Mouse (Mus musculus): ENCODE data around the gene Cyp3a13. TPM values are rescaled to one million over a fixed set of nuclear protein-coding genes. Genes with fewer than 3 reads are reported as not detected.
"Not testable (repeated sequence)": the region's sequence is repeated elsewhere in the genome, so short reads cannot be mapped to it uniquely, and the experiment has no call there.

The Cyp3a13 gene
- not detected in 2 replicates for polyA plus RNA-seq (2015; fragmentation: Nextera tagmentation; extraction: Ambion mirVana)

DNA sequence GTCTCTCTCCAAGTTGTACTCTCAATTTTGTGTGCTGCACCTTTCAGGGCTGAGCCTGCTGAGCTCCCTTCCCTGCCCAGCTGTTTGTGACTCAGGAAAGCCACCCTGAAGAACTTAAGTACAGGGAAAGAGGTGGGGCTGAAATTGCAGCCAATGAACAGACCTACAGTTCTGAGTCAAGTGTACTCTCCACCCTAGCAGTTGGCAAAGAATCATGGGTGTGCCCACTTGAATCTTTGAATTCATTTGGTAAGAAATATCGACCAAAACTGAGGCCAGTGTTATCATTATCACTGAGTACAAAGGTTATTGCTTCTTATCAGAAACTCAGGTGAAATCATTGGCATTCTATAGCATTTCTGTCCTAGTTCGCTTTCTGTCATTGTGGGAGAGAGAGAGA is at the start of gene Cyp3a13:
Gene Cyp3a13 (minus strand): TSS at position 88 of the 400 bp plus-strand sequence.
- WGBS = 63% methylated on average over 2 of the region's 2 CpGs
- no peak within 1 kb of the TSS for H3K4me2 ChIP-seq
- no peaks in the 10 kb centered on the region for H3K36me3 ChIP-seq
- no peak within 1 kb of the TSS for H3K27ac ChIP-seq (replicated peaks)
- no peak within 1 kb of the TSS for H3K4me3 ChIP-seq
- no peaks in the 10 kb centered on the region for H3K27me3 ChIP-seq
- no peak for ATAC-seq (ENCODE audit: low FRiP score, low read depth)
- H3K9ac ChIP-seq = no peak within 1 kb of the TSS
- H3K9me3 ChIP-seq = no peaks in the 10 kb centered on the region
- H3K4me1 ChIP-seq (replicated peaks) = no peaks in the 10 kb centered on the region

DNA sequence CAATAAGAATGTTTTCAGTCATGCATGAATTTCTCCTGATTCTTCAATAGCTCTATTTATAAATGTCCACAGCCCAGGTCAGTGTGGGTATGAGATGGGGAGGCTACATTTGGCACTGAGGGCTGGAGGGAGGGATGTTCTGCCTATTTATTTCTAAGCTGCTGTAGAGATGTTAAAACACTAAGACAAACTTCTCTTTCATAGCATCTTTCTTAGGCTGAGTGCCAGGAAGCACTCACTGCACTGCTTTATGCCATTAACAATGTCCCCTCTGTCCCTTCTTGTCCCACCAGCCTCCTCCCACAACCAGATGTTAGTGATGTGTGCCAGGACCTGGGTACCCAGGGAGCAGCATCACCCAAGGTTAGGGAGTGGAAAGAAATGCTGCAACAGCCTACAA is 45.1 kb upstream of the Cyp3a13 start:
- no peak for ATAC-seq (ENCODE audit: low FRiP score, low read depth)
- Histone ChIP-seq H3K36me3 (no peaks in the 10 kb centered on the region), H3K9ac (no peak overlapping the region), H3K4me1 (replicated peaks) (no peaks in the 10 kb centered on the region), H3K4me3 (no peak overlapping the region), H3K27me3 (no peaks in the 10 kb centered on the region), H3K4me2 (no peak overlapping the region), H3K9me3 (no peaks in the 10 kb centered on the region), H3K27ac (replicated peaks) (no peak overlapping the region)

DNA sequence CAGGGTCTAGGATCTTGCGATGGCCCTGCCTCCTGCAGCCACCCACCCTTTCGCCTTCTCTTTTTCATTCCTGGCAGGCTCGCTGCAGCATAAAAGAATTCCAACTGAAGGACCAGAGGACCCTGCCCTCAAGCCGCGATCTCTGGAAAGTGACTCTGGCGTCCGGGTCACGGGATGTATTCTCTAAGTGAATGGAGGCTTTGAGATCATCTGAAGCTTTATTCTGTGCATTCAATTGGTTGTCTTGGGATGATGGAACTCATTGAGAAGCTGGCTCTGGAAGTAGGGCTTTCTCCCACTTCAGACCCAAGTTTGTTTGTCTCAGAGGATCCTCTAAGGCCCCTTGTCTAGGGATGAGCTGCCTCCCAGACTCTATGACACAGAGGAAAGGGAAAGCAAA is 41.5 kb upstream of the Cyp3a13 start, which contains the start of gene Gjc3:
Gene Gjc3 (minus strand): TSS at position 154 of the 400 bp plus-strand sequence.
- ATAC-seq (ENCODE audit: low FRiP score, low read depth) = no peak
- Histone ChIP-seq H3K9me3 (no peaks in the 10 kb centered on the region), H3K27ac (replicated peaks) (no peak within 1 kb of the TSS), H3K9ac (no peak within 1 kb of the TSS), H3K36me3 (no peaks in the 10 kb centered on the region), H3K4me1 (replicated peaks) (no peaks in the 10 kb centered on the region), H3K4me2 (no peak within 1 kb of the TSS), H3K27me3 (no peaks in the 10 kb centered on the region), H3K4me3 (no peak within 1 kb of the TSS)
- 32% methylated on average over 8 of the region's 8 CpGs for WGBS

DNA sequence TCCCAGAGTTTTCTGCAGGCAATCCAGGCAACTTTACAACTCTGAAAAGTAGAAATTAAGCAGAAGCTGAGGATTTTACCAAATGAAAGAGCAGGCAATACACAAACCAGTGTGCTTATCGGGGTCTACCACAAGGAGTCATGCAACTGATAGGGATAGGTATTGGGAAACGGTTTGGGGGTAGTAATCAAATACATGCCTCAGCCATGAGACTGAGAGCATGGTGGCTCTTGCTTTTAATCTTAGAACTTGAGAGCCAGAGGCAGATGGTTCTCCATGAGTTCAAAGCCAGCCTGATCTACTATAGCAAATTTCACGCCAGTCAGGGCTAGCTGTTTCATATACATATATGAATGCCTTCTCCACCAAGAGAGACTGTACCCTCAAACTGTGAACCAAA is 35.0 kb upstream of the Cyp3a13 start:
- H3K36me3 ChIP-seq = no peaks in the 10 kb centered on the region
- H3K4me2 ChIP-seq = no peak overlapping the region
- H3K27ac ChIP-seq (replicated peaks) = no peak overlapping the region
- H3K4me3 ChIP-seq = no peak overlapping the region
- H3K9me3 ChIP-seq = no peaks in the 10 kb centered on the region
- H3K9ac ChIP-seq = no peak overlapping the region
- no peaks in the 10 kb centered on the region for H3K27me3 ChIP-seq
- WGBS = 96% methylated on average over 3 of the region's 3 CpGs
- H3K4me1 ChIP-seq (replicated peaks) = no peaks in the 10 kb centered on the region
- no peak for ATAC-seq (ENCODE audit: low FRiP score, low read depth)

DNA sequence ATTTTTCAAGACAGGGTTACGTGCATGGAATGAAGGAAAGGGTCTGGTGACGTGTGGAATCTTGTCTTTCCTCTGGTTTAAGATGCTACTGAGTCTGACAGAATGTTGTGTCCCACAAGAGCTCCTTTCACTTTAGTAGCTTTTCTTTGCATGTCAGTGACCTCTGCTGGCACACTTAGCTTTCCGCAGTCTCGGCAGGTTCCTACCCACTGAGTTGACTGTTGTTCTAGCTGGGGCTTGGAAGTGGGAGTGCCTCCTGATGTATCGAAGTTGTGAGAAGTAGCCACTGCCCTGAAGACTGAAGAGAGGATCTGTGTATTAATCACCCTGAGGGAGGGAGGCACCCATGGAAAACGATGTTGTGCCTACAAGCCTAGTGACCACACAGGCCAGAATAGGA is 29.8 kb upstream of the Cyp3a13 start:
- Histone ChIP-seq H3K27me3 (no peaks in the 10 kb centered on the region), H3K9me3 (no peaks in the 10 kb centered on the region), H3K27ac (replicated peaks) (no peak overlapping the region), H3K4me1 (replicated peaks) (no peaks in the 10 kb centered on the region), H3K4me3 (no peak overlapping the region), H3K9ac (no peak overlapping the region), H3K4me2 (no peak overlapping the region), H3K36me3 (no peaks in the 10 kb centered on the region)
- 45% methylated on average over 6 of the region's 6 CpGs for WGBS
- no peak for ATAC-seq (ENCODE audit: low FRiP score, low read depth)

DNA sequence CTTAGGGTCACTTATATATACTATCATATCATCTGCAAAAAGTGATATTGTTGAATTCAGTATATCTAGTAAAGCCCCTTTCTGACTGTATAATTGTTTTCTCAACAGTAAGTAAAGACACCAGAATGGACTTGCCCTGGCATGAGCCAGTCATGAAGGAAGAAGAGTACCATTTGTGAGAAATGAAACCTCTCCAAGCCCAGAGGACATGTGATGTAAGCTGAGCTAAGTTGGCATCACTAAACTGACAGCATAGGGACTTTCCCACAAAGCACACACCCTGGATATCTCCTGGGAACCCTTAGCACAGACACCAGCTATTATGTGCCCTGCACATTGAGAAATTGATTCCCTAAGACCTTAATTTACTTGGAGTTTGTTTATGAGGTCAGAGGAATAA is 25.9 kb upstream of the Cyp3a13 start:
- Histone ChIP-seq H3K27me3 (no peaks in the 10 kb centered on the region), H3K9ac (no peak overlapping the region), H3K4me1 (replicated peaks) (no peaks in the 10 kb centered on the region), H3K27ac (replicated peaks) (no peak overlapping the region), H3K9me3 (no peaks in the 10 kb centered on the region), H3K4me2 (no peak overlapping the region), H3K4me3 (no peak overlapping the region), H3K36me3 (no peaks in the 10 kb centered on the region)
- no peak for ATAC-seq (ENCODE audit: low FRiP score, low read depth)

DNA sequence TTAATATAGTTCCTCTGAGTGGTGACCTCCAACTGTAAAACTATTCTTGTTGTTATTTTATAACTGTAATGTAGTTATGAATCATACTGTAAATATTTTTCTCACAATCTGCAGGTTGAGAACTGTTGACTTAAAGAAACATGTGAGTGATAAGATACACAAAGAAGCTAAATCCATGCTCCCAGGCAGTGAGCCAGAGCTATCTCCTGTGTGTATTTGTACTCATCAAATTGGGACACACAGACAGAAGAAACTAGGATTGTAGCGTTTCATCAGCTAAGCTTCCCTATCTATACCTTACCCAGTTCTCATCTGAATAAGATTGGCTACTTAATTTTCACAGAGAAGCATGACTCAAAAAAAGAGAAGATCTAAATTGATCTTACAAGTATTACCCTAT is 21.7 kb upstream of the Cyp3a13 start:
- no peak overlapping the region for H3K4me3 ChIP-seq
- H3K4me1 ChIP-seq (replicated peaks) = no peaks in the 10 kb centered on the region
- ATAC-seq (ENCODE audit: low FRiP score, low read depth) = no peak
- H3K9me3 ChIP-seq = no peaks in the 10 kb centered on the region
- no peak overlapping the region for H3K9ac ChIP-seq
- H3K27me3 ChIP-seq = no peaks in the 10 kb centered on the region
- no peak overlapping the region for H3K4me2 ChIP-seq
- WGBS = 79% methylated on average over 1 of the region's 1 CpGs
- no peaks in the 10 kb centered on the region for H3K36me3 ChIP-seq
- H3K27ac ChIP-seq (replicated peaks) = no peak overlapping the region

DNA sequence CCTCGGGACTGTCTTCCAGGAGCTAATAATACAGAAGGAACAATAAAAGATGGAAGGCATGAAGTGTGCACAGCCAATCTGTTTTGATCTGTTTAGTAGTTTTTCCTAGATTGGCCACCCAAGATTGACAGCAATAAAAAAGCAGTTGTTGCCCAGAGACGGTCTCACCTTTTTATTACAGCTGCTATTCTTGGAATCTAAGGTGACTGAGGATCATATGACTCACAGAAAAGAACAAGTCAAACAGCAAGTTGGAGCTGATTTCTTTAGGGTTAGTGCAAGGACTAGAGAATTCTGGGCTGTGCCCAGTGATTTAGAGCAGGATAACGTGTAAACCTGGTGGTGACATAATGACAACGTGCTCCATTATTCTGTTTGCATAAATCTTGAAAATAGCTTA is 19.5 kb upstream of the Cyp3a13 start:
- no peak overlapping the region for H3K4me2 ChIP-seq
- H3K4me1 ChIP-seq (replicated peaks) = no peaks in the 10 kb centered on the region
- no peak overlapping the region for H3K9ac ChIP-seq
- no peaks in the 10 kb centered on the region for H3K36me3 ChIP-seq
- ATAC-seq (ENCODE audit: low FRiP score, low read depth) = no peak
- no peaks in the 10 kb centered on the region for H3K9me3 ChIP-seq
- WGBS = 84% methylated on average over 4 of the region's 4 CpGs
- H3K27ac ChIP-seq (replicated peaks) = no peak overlapping the region
- no peaks in the 10 kb centered on the region for H3K27me3 ChIP-seq
- H3K4me3 ChIP-seq = no peak overlapping the region

DNA sequence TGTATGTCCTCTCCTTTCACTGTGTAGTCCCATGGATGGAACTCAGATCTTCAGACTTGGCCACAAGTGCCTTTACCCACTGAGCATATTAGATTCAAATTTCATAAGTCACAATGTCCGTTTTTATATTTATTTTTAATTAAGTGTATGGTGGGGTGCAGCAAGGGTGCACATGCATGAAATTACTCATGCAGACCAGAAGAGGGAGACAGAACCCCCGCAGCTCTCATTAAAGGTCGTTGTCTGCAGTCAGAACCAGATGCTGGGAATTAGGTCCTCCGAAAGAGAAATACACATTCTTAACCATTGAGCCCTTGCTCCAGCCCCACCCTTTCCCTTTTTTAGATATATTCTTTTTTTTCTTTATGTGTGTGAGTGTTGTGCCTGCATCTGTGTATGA is 15.8 kb upstream of the Cyp3a13 start:
- Histone ChIP-seq H3K27me3 (no peaks in the 10 kb centered on the region), H3K4me1 (replicated peaks) (no peaks in the 10 kb centered on the region), H3K36me3 (no peaks in the 10 kb centered on the region), H3K4me2 (no peak overlapping the region), H3K9me3 (no peaks in the 10 kb centered on the region), H3K4me3 (no peak overlapping the region), H3K27ac (replicated peaks) (no peak overlapping the region), H3K9ac (no peak overlapping the region)
- 73% methylated on average over 4 of the region's 4 CpGs for WGBS
- no peak for ATAC-seq (ENCODE audit: low FRiP score, low read depth)

DNA sequence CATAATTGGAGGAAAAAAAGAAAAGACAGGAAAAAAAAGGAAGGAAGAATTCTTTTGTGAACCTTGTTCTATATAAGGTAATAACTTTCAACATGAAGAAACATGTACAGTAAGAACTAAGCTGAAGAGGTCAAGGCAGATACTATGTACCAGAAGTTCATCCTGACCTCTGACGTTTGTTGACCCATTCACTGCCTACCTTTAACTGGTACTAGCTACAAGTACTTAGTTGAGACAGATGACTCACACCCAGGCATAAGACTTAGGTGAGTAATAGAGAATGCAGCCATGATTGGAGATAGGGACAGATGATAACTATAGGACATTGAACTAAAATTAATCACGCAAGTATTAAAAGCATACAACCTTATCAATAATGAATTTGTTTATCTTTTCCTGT is 15.1 kb upstream of the Cyp3a13 start:
- H3K27me3 ChIP-seq = no peaks in the 10 kb centered on the region
- no peaks in the 10 kb centered on the region for H3K9me3 ChIP-seq
- no peak for ATAC-seq (ENCODE audit: low FRiP score, low read depth)
- 91% methylated on average over 2 of the region's 2 CpGs for WGBS
- no peak overlapping the region for H3K4me2 ChIP-seq
- H3K36me3 ChIP-seq = no peaks in the 10 kb centered on the region
- H3K9ac ChIP-seq = no peak overlapping the region
- no peaks in the 10 kb centered on the region for H3K4me1 ChIP-seq (replicated peaks)
- H3K27ac ChIP-seq (replicated peaks) = no peak overlapping the region
- H3K4me3 ChIP-seq = no peak overlapping the region

DNA sequence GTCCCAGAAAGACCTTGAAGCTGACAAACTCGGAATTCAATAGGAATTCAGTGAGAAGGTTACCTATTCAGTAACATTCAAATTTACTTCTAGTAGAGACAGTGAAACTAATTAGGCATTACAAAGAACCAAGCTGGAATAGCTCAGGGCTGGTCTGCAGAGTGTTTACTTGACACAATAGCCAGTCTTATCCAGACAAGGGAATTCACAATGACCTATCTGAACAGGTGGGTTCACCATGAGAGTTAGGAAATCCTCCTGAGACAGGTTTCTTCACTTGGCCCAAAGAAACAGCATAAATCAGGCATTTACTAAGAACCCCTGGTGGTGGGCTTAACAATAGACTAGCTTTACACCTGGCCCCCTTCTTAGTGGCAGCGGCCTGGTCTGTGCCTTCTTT is 12.5 kb upstream of the Cyp3a13 start:
- H3K4me1 ChIP-seq (replicated peaks); H3K36me3 ChIP-seq; H3K9me3 ChIP-seq; H3K4me2 ChIP-seq; ATAC-seq (ENCODE audit: low FRiP score, low read depth); H3K27me3 ChIP-seq; H3K9ac ChIP-seq; H3K27ac ChIP-seq (replicated peaks); H3K4me3 ChIP-seq: not testable (repeated sequence)
- WGBS = 75% methylated on average over 2 of the region's 2 CpGs

DNA sequence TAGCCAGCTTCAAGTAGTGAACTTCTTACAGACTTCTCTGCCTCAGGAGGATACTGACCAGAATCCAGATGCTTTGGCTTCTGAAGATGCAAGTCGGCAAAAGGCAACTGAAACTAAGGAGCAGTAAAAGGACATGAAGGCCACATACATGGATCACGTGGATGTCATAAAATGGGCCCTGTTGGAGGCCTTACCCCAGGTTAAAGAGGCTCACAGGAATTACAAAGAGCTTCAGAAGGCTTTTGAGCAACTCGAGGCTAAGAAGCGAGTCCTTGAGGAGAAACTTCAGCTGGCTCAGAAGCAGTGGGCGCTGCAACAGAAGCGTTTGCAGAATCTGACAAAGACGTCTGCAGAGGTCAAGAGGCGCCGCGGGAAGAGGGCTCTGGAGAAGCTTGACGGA is 7.0 kb upstream of the Cyp3a13 start:
- no peak overlapping the region for H3K4me3 ChIP-seq
- no peak for ATAC-seq (ENCODE audit: low FRiP score, low read depth)
- no peaks in the 10 kb centered on the region for H3K4me1 ChIP-seq (replicated peaks)
- no peak overlapping the region for H3K9ac ChIP-seq
- WGBS = 86% methylated on average over 11 of the region's 11 CpGs
- H3K27me3 ChIP-seq = no peaks in the 10 kb centered on the region
- H3K27ac ChIP-seq (replicated peaks) = no peak overlapping the region
- no peaks in the 10 kb centered on the region for H3K9me3 ChIP-seq
- H3K4me2 ChIP-seq = no peak overlapping the region
- H3K36me3 ChIP-seq = no peaks in the 10 kb centered on the region

DNA sequence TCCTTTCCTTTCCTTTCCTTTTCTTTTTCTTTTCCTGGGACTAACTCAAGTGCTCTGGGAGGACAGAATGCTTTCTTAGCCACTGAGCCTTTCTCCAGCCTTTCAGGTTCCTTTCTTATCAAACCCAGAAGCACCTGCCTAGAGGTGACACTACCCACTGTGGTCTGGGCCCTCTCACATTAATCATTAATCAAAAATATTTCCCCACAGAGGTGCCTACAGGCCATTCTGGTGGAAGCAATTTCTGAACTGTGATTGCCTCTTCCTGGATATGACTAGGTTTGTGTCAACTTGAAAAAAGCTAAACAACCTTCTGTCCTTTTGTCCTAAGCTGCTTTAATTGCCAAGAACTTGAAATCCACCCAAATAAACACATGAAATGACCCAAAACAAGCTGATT is 752 bp upstream of the Cyp3a13 start:
- Histone ChIP-seq H3K4me3 (no peak overlapping the region), H3K9ac (no peak overlapping the region), H3K9me3 (no peaks in the 10 kb centered on the region), H3K4me1 (replicated peaks) (no peaks in the 10 kb centered on the region), H3K4me2 (no peak overlapping the region), H3K36me3 (no peaks in the 10 kb centered on the region), H3K27me3 (no peaks in the 10 kb centered on the region), H3K27ac (replicated peaks) (no peak overlapping the region)
- no peak for ATAC-seq (ENCODE audit: low FRiP score, low read depth)

Data from hindbrain, embryonic 15.5 days (tissue).